Mouse (Mus musculus): ENCODE data around the gene Zkscan16. TPM values are rescaled to one million over a fixed set of nuclear protein-coding genes. Genes with fewer than 3 reads are reported as not detected.

Gene Zkscan16
- total RNA-seq (2021), result not detected
- long read RNA-seq, experiment 1, result 0 reads
- long read RNA-seq, experiment 2, result 0 reads

GRCm38 (mm10) chr4:58943420-58944205 is at the start of gene Zkscan16:
Gene Zkscan16, plus strand, starts transcription at chr4:58943628.
- DNase-seq, result peak; percentile 60 to 73
- intact Hi-C loops (cut with DNase I), result no loop called here

GRCm38 (mm10) chr4:58894399-58894798 is 49.0 kb upstream of the Zkscan16 start:
- no peak for DNase-seq
- intact Hi-C loops (cut with DNase I), result no loop called here

DNA sequence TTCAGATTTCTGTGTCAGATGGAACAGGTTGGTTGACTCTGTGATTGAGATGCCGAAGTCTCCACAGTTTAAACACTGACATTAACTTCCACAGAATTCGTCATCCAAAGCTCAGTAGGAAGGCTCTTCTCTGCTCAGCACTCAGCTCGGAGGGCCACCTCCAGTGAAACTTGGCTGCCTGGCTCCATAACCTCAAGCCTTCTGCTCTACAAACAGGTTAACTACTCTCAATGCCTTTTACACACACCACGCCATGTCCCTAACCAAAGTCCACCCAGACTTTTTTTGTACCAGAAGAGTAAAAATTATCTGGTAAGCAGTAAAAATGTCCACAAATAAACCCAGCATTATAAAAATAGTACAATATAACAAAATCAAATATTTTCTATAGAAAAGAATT is 46.0 kb upstream of the Zkscan16 start:
- intact Hi-C loops (cut with DNase I), result no loop called here
- no peak for DNase-seq

DNA sequence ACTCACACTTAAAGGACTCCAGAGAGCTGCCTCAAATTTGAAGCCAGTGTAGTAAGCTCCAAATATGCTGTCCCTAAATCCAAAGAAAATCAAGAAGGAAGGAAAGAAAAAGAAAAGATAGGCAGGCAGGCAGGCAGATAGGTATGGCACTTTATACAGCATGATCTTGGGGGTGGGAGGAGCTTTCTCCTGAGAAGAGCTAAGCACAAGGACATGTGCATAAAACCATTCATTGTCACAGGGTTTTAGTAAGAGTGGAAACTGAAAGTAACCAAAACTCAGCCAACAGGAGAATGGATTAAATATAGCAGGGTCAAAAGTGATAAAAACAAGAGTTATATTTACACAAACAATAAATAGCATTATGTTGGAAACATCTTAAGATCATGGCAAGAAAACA is 45.1 kb upstream of the Zkscan16 start:
- intact Hi-C loops (cut with DNase I), result no loop called here
- DNase-seq, result no peak

GRCm38 (mm10) chr4:58907453-58907852 is 36.0 kb upstream of the Zkscan16 start:
- DNase-seq, result no peak
- intact Hi-C loops (cut with DNase I), result no loop called here

DNA sequence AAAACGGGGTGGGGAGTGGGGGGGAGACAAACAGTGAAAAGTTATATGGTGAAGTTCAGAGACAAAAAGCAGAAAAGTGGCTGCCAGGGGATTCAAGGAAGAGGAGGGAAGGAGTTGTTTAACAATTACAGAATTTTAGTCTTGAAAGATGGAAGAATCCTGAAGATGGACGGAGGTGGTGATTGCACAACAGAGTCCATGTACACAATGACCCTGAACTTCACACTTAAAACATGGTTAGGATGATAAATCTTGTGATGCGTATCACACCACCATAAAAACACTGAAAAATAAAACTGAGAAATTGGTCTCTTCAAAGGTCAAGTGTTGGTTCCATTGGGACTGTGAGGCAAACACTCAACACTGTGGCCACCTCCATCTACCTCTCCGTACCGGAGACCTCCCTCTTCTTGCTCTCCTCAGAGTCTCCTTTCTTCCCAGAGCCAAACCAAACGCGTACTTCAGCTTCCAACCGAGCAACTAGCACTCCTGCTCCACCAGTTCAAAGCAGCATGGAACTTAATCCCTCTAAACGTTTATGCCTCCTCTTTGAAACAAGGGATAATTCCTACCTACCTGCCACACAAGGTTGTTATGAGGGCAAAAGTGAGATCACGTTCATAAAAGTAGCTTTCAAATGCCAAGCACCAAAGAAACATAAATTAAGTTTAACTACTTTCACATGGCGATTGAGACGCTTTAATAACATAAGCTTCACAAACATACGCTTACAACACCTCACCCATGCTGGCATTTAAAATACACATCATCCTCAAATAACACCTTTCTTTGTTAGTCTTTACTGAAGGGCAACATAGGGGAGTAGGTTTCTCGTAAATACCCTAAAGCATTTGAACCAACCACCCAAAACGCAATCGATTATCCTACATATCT is 33.0 kb upstream of the Zkscan16 start:
- intact Hi-C loops (cut with DNase I), result loop anchor here (5.0 kb wide), 1 partner anchor 33 kb away; no protein-coding TSS in a partner anchor
- DNase-seq, result no peak

GRCm38 (mm10) chr4:58911069-58911830 is 32.2 kb upstream of the Zkscan16 start:
- intact Hi-C loops (cut with DNase I), result loop anchor here (5.0 kb wide), 1 partner anchor 34 kb away; no protein-coding TSS in a partner anchor

GRCm38 (mm10) chr4:58911831-58912628 is 31.4 kb upstream of the Zkscan16 start:
- DNase-seq, result peak; percentile 57 to 65
- intact Hi-C loops (cut with DNase I), result loop anchor here (5.0 kb wide), 1 partner anchor 35 kb away; no protein-coding TSS in a partner anchor

More at GRCm38 (mm10) chr4:58911069-58911830, 32.2 kb upstream of the Zkscan16 start:
- peak; percentile 47 to 70 for DNase-seq

DNA sequence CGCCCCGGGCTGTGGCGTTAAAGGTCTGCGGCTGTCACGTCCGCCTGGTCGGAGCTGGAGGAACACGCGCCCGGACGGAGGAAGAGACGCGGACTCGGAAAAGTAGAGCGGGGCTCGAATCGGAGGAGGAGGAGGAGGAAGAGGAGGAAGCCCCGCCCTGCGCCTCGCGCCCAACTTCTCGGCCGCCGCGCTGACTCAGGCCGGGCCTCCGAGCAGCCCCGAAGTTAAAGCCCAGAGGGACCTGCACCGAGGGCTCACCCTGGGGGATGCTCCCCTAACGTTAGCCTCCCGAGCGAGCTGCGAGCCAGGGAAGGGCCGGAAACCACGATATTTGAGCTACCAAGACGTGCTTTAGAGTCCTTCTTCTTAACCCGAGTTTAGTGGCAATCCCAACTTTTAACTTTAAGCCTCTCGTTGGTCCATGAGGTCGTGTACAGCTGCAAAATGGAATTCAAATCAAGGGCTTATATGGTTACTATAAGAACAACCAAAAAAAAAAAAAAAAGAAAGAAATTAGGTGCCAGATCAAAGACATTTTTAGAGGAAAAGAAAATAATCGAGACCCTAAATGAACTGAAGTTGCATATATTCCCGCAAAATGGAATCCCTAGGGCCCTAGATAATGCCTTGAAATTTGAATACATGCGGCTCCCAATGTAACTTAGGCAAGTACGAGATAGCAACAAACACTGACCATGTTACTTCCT is 30.6 kb upstream of the Zkscan16 start, which contains the start of gene Ecpas:
TSS of gene Ecpas (minus strand) at position 121 of the 707 bp plus-strand sequence.
- intact Hi-C loops (cut with DNase I), result loop anchor here (5.0 kb wide), 1 partner anchor 35 kb away; no protein-coding TSS in a partner anchor

DNA sequence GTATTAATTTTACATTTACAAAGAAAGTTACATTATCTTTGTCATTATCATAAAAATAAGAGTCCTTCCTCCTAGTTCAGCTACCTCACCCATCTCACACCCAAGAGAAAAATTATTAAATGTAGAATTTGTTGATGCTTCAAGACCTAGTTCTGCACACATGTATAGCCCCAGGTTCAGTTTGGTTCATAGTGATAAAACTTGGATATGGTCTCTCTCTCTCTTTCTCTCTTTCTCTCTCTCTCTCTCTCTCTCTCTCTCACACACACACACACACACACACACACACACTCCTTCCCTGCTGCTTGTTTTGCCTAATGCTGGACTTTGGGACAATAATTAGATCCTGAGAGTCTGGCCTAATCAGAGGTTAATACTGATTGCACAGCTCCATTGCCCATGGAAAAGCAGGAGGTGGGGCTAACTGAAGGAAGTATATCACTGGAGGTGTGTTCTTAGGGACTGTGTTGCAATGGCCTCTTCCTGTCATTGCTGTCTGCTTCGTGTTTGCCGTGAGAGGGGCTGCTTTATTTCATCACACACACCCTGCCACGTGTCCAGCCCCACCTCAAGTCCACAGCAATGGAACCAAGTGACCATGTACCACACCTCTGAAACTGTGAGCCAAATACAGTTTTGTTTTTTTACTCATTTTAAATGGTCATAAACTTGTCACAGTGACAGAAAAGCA is 29.9 kb upstream of the Zkscan16 start:
- no peak for DNase-seq
- intact Hi-C loops (cut with DNase I), result loop anchor here (5.0 kb wide), 1 partner anchor 36 kb away; no protein-coding TSS in a partner anchor

More for the DNA sequence above, 30.6 kb upstream of the Zkscan16 start, which contains the start of gene Ecpas:
- DNase-seq, result peak; percentile 74 to 81

DNA sequence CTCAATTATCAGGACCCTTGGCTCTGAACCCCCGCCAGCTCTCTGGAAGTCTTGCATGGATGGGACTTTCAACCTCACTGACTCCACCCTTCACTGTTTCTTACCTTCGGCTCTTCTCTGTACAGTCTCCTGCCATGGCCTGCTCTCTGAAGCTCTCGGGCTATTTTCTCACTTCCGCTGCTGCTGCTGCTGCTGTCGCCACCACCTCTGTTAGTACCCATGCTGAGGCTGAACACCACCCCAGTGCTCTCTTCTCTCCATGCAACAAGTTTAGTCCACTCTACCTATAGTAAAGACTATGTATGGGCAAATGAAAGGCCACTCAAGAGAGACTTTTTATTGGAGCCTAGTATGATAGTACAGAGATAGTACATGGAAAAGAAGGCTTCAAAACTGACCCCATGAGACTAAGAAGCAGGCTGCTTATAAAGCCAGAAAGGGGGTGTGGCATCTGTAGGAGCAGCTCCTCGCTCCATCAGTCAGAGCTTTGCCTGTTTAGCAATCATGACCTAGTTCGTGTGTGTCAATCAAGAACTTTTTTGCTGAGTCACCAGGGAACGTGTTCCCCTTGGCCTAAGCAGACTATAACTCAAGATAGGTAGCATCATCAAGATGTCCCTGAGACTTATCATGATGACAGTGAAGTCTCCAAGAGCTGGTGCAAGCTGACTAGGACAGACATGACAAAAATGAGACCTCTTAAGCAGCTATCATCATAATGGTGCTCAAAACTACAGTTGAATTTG is 28.2 kb upstream of the Zkscan16 start:
- DNase-seq, result no peak
- intact Hi-C loops (cut with DNase I), result no loop called here

GRCm38 (mm10) chr4:58923933-58924332 is 19.5 kb upstream of the Zkscan16 start:
- intact Hi-C loops (cut with DNase I), result no loop called here
- DNase-seq, result no peak

GRCm38 (mm10) chr4:58925664-58926063 is 17.8 kb upstream of the Zkscan16 start:
- intact Hi-C loops (cut with DNase I), result no loop called here
- no peak for DNase-seq

DNA sequence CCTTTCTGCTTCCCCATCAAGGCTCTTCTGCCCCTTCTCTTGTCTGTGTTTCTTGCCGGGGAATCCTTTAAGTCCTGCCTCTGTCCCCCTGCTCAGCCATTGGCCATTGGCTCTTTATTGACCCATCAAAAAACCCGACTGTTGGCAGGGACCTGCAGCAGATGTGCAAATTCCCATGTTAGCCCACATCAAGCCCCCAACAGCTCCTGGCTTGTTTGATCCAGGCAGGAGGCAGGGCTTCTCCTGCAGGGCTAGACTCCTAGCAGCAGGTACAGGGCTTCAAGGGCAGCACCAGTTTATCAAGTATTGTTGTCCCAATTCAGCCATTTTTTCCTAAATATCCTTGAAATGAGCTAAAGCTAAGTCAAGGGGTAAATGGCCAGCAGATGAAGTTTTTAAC is 17.3 kb upstream of the Zkscan16 start:
- intact Hi-C loops (cut with DNase I), result no loop called here
- DNase-seq, result no peak

- no peak for DNase-seq
- intact Hi-C loops (cut with DNase I), result no loop called here
Observed at GRCm38 (mm10) chr4:58927661-58928060, 15.8 kb upstream of the Zkscan16 start.

- DNase-seq, result no peak
- intact Hi-C loops (cut with DNase I), result no loop called here
Observed at GRCm38 (mm10) chr4:58932541-58932940, 10.9 kb upstream of the Zkscan16 start.

DNA sequence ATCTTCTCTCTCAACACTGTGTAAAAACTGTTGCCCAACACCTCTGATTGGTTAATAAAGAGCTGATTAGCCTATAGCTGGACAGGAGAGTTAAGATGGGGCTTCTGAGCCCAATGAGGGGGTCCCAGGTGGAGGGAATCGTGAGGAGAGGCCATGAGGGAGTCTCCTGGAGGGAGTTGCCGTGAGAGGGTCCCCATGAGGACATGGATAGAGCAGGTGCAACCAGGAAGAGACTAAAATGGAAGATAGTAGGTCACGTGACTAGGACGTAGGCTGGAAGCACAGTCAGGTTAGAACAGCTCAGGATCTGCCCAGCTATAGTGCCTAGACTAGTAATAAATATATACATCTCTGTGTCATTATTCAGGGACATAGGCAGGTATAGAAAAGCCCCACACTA is 9.1 kb upstream of the Zkscan16 start:
- intact Hi-C loops (cut with DNase I), result no loop called here
- no peak for DNase-seq
